Mouse (Mus musculus) ES-E14 (cell line): ENCODE data around the gene Tmem106c. TPM values are rescaled to one million over a fixed set of nuclear protein-coding genes. Genes with fewer than 3 reads are reported as not detected.
A peak's percentile ranks its signal among the peaks of the same experiment; 100 is the strongest.

Experiments used
- DNase-seq: peaks from one replicate; pipeline ENCODE4 v3.0.0-alpha.2; 2013; ENCODE audit warnings: low read depth, low spot score
- H3K27ac ChIP-seq: 2 replicates; pipeline ENCODE4 v1.5.1; 2012; ENCODE audit warnings: low read depth, mild to moderate bottlenecking, low read length, moderate library complexity, mixed read lengths; ENCODE audit not compliant: poor library complexity, insufficient read depth, severe bottlenecking
- H3K36me3 ChIP-seq: 2 replicates; pipeline ENCODE4 v1.6.1; 2012; ENCODE audit warnings: mild to moderate bottlenecking, low read length, moderate library complexity, mixed read lengths; ENCODE audit not compliant: control insufficient read depth, poor library complexity, insufficient read depth, severe bottlenecking
- H3K4me1 ChIP-seq, 2 experiments: fragments of 150-350 bp in 1 of 2; sonication (generic) in 1 of 2; 2 replicates each; pipeline ENCODE4 v1.6.1; 2012; ENCODE audit warnings: low read length in 2 of 2, mild to moderate bottlenecking in 1 of 2, mixed read lengths in 1 of 2; ENCODE audit not compliant: control insufficient read depth in 2 of 2, insufficient read depth in 2 of 2, poor library complexity in 1 of 2
- H3K4me3 ChIP-seq, 2 experiments: fragments of 150-350 bp in 1 of 2; sonication (generic) in 1 of 2; 2 replicates each; pipeline ENCODE4 v1.5.1; 2012; ENCODE audit warnings: low read length in 2 of 2, low read depth in 1 of 2, mild to moderate bottlenecking in 1 of 2, mixed read lengths in 1 of 2; ENCODE audit not compliant: insufficient read depth in 1 of 2, poor library complexity in 1 of 2, severe bottlenecking in 1 of 2
- H3K9ac ChIP-seq: 2 replicates; pipeline ENCODE4 v1.6.1; 2012; ENCODE audit warnings: low read depth, mild to moderate bottlenecking, low read length, mixed read lengths; ENCODE audit not compliant: poor library complexity, insufficient read depth, severe bottlenecking
- H3K9me3 ChIP-seq: fragments of 150-350 bp; sonication (generic); 2 replicates; pipeline ENCODE4 v1.6.1; 2012; ENCODE audit warnings: low read depth, mild to moderate bottlenecking, low read length; ENCODE audit not compliant: control insufficient read depth, insufficient read depth
- CHD2 ChIP-seq: IDR thresholded peaks from 2 replicates; pipeline ENCODE4 v1.6.1; 2014; ENCODE audit warnings: mild to moderate bottlenecking, low read depth, low read length, inconsistent platforms
- HCFC1 ChIP-seq: IDR thresholded peaks from 2 replicates; pipeline ENCODE4 v1.6.1; 2012; ENCODE audit warnings: low read length, inconsistent platforms, borderline replicate concordance; ENCODE audit not compliant: insufficient read depth
- MAFK ChIP-seq: IDR thresholded peaks from 2 replicates; pipeline ENCODE4 v1.6.1; 2014; ENCODE audit warnings: mild to moderate bottlenecking, low read depth, low read length, inconsistent platforms; ENCODE audit not compliant: insufficient read depth
- ZC3H11A ChIP-seq: IDR thresholded peaks from 2 replicates; pipeline ENCODE4 v1.6.1; 2012; ENCODE audit warnings: low read depth, mild to moderate bottlenecking, inconsistent platforms, low read length, borderline replicate concordance
- ZNF384 ChIP-seq: IDR thresholded peaks from 2 replicates; pipeline ENCODE4 v1.6.1; 2012; ENCODE audit warnings: low read depth, low read length, inconsistent platforms
- in situ Hi-C, 2 experiments: fragments of 600-800 bp; cut with MboI; formaldehyde crosslinking; loops; one replicate each; pipeline ENCODE4 v1.15.1; 2025; ENCODE audit warnings: low sequenced_read_pairs in 2 of 2, inconsistent platforms in 1 of 2; ENCODE audit not compliant: unreplicated experiment in 2 of 2
- total RNA-seq: library from RNA; depleted of rRNA; stranded (reverse); fragments of 300-350 nt; gene quantifications from 2 replicates; pipeline ENCODE4 v1.2.3, GENCODE M21; 2012

Tmem106c gene
- total RNA-seq, 1 experiment, result 20.2 TPM

DNA sequence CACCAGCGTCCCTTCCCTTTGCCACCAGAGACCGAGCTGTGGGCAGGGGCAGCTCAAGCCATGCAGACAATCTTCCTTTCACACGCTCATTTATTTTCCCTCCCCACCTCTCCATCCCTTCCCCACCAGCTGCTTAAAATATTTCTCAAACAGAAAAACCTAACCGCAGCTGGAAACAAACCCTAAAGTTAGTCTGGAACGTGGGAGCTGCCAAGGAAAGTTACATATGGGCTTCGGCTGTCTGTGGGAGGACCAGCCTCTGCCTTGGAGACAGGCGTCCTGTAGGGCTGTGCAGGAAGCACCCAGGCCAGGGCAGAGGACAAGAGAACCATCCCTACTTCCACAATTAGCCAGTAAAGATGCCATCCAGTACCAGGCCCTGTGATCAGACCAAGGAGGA lies 13.8 kb upstream of the Tmem106c start:
- no peaks in the 10 kb centered on the region for H3K36me3 ChIP-seq
- H3K27ac ChIP-seq, result no peak overlapping the region
- H3K9ac ChIP-seq, result no peak overlapping the region
- no peak for DNase-seq
- H3K4me3 ChIP-seq, result no peak overlapping the region
- in situ Hi-C loops, result no loop called here
- no peaks in the 10 kb centered on the region; a peak in 1 of 4 replicates for H3K4me1 ChIP-seq
- TF ChIP-seq ZC3H11A (no peak), CHD2 (no peak), MAFK (no peak), HCFC1 (no peak), ZNF384 (no peak)
- no peaks in the 10 kb centered on the region for H3K9me3 ChIP-seq

DNA sequence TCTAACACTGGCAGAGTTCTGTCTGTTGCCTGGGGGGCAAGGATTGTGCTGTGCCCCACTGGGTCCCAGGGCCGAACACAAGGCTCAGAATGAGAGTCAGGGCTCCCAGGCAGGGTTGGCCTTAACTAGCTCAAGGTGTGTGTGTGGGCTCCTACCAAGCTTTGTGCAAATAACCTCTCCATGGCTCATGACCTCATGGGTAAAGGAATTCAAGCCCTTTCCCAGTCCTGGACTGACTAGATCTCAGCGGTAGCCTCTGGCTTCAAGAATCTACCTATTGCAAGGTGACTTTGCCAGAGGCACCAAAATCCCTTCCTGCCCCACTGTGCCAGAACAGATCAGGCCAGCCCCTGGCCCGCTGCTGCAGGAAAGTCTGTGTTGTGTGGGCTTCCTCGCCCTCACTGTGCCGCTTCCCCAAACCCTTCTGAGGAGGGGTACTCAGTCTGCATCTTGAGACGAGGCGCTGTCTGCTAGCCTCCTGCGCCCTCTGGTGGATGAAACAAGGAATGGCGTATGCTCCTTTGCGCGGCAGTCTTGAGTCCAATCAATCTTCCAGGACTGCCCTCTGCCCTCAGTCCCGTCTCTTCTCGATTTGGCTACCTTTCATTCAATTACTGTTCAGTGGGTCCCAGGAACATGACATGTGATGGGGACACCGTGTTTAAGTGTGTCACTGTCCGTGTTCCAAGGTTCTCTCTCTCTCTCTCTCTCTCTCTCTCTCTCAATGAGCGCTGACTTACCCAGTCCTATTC lies 11.7 kb upstream of the Tmem106c start:
- in situ Hi-C loops, result no loop called here
- TF ChIP-seq HCFC1, result no peak
- peak; percentile 75; the same call in 1 of the 2 replicates for TF ChIP-seq ZC3H11A
- TF ChIP-seq ZNF384, result no peak
- H3K9ac ChIP-seq, result no peak overlapping the region; the same call in 1 of the 2 replicates

GRCm38 (mm10) chr15:97952889-97953189 lies 11.2 kb upstream of the Tmem106c start:
- TF ChIP-seq ZNF384 (no peak), MAFK (no peak), CHD2 (no peak), HCFC1 (no peak), ZC3H11A (no peak)
- in situ Hi-C loops, result no loop called here
- no peaks in the 10 kb centered on the region; a peak in 1 of 4 replicates for H3K4me1 ChIP-seq
- H3K27ac ChIP-seq, result no peak overlapping the region
- no peaks in the 10 kb centered on the region for H3K36me3 ChIP-seq
- no peak overlapping the region for H3K4me3 ChIP-seq
- no peak for DNase-seq
- H3K9ac ChIP-seq, result no peak overlapping the region
- H3K9me3 ChIP-seq, result no peaks in the 10 kb centered on the region

More for the DNA sequence above, 11.7 kb upstream of the Tmem106c start:
- no peaks in the 10 kb centered on the region for H3K9me3 ChIP-seq
- no peak overlapping the region for H3K27ac ChIP-seq
- H3K36me3 ChIP-seq, result no peaks in the 10 kb centered on the region
- peak; percentile 65 for DNase-seq
- H3K4me1 ChIP-seq, result no peaks in the 10 kb centered on the region; a peak in 1 of 4 replicates
- H3K4me3 ChIP-seq, result no peak overlapping the region

GRCm38 (mm10) chr15:97954671-97955070 lies 9.3 kb upstream of the Tmem106c start:
- Histone ChIP-seq H3K9ac (no peak overlapping the region), H3K4me1 (no peaks in the 10 kb centered on the region; a peak in 1 of 4 replicates), H3K9me3 (no peaks in the 10 kb centered on the region), H3K36me3 (no peaks in the 10 kb centered on the region), H3K27ac (no peak overlapping the region), H3K4me3 (no peak overlapping the region)
- in situ Hi-C loops, result no loop called here
- TF ChIP-seq CHD2 (no peak), ZNF384 (no peak), HCFC1 (no peak), MAFK (no peak)
- DNase-seq, result no peak
